Mouse (Mus musculus): ENCODE results near the gene Aida.
"Not testable (repeated sequence)": the region's sequence is repeated elsewhere in the genome, so short reads cannot be mapped to it uniquely, and the experiment has no call there.

Gene Aida

GRCm38 (mm10) chr1:183320708-183321107, 24.3 kb downstream of the Aida start:
- no peak for DNase-seq

- DNase-seq: not testable (repeated sequence)
Observed at GRCm38 (mm10) chr1:183322496-183322895, 26.1 kb downstream of the Aida start.

GRCm38 (mm10) chr1:183323923-183324322, 27.5 kb downstream of the Aida start:
- DNase-seq: no peak

GRCm38 (mm10) chr1:183324433-183324832, 28.0 kb downstream of the Aida start:
- DNase-seq: no peak

- no peak for DNase-seq
Observed at GRCm38 (mm10) chr1:183327171-183327570, 30.8 kb downstream of the Aida start.

- DNase-seq: not testable (repeated sequence)
Observed at GRCm38 (mm10) chr1:183342902-183343301, 46.5 kb downstream of the Aida start.

GRCm38 (mm10) chr1:183344886-183345816, 48.8 kb downstream of the Aida start:
- peak; percentile 83 to 84 for DNase-seq

- DNase-seq: no peak
Observed at GRCm38 (mm10) chr1:183345817-183346195, 49.4 kb downstream of the Aida start.

- DNase-seq: peak; percentile 56 to 78
Observed at GRCm38 (mm10) chr1:183349840-183350239, 53.5 kb downstream of the Aida start.

- no peak for DNase-seq
Observed at GRCm38 (mm10) chr1:183358901-183359300, 62.5 kb downstream of the Aida start.

- no peak for DNase-seq
Observed at GRCm38 (mm10) chr1:183362301-183362700, 65.9 kb downstream of the Aida start.

- DNase-seq: no peak
Observed at GRCm38 (mm10) chr1:183362729-183363576, 66.6 kb downstream of the Aida start.

GRCm38 (mm10) chr1:183363577-183363867, 67.1 kb downstream of the Aida start:
- no peak for DNase-seq

- no peak for DNase-seq
Observed at GRCm38 (mm10) chr1:183366361-183366760, 70.0 kb downstream of the Aida start.

GRCm38 (mm10) chr1:183368601-183369400, 72.4 kb downstream of the Aida start:
- DNase-seq: peak; percentile 37 to 39

GRCm38 (mm10) chr1:183369427-183370014, 73.1 kb downstream of the Aida start, which contains the start of gene Mia3:
Gene Mia3, minus strand, starts transcription at chr1:183369553.
- DNase-seq: peak; percentile 98 to 99

- DNase-seq: no peak
Observed at GRCm38 (mm10) chr1:183374728-183375127, 78.3 kb downstream of the Aida start.
